Mouse (Mus musculus): ENCODE data around the gene Cyb561.

Gene Cyb561

GRCm38 (mm10) chr11:105951601-105952044 is 1.5 kb downstream of the Cyb561 start:
- DNase-seq, result no peak

GRCm38 (mm10) chr11:105950519-105950918 is 2.6 kb downstream of the Cyb561 start:
- no peak for DNase-seq

- no peak for DNase-seq
Measured at GRCm38 (mm10) chr11:105948255-105948654, 4.9 kb downstream of the Cyb561 start.

GRCm38 (mm10) chr11:105946694-105947154 is 6.4 kb downstream of the Cyb561 start:
- no peak for DNase-seq

GRCm38 (mm10) chr11:105944770-105945672 is 8.1 kb downstream of the Cyb561 start:
- DNase-seq, result no peak

GRCm38 (mm10) chr11:105944126-105944621 is 9.0 kb downstream of the Cyb561 start:
- DNase-seq, result peak; percentile 19 to 40

GRCm38 (mm10) chr11:105943133-105944102 is 9.7 kb downstream of the Cyb561 start:
- no peak for DNase-seq

GRCm38 (mm10) chr11:105941973-105942372 is 11.2 kb downstream of the Cyb561 start:
- no peak for DNase-seq

GRCm38 (mm10) chr11:105938771-105939170 is 14.4 kb downstream of the Cyb561 start:
- no peak for DNase-seq

- DNase-seq, result no peak
Measured at GRCm38 (mm10) chr11:105936974-105937373, 16.2 kb downstream of the Cyb561 start.

- DNase-seq, result no peak
Measured at GRCm38 (mm10) chr11:105936200-105936599, 16.9 kb downstream of the Cyb561 start.

GRCm38 (mm10) chr11:105935496-105935895 is 17.6 kb downstream of the Cyb561 start:
- no peak for DNase-seq

GRCm38 (mm10) chr11:105934816-105935215 is 18.3 kb downstream of the Cyb561 start:
- DNase-seq, result no peak

- no peak for DNase-seq
Measured at GRCm38 (mm10) chr11:105934303-105934711, 18.8 kb downstream of the Cyb561 start.

GRCm38 (mm10) chr11:105933746-105934145 is 19.4 kb downstream of the Cyb561 start:
- no peak for DNase-seq

- no peak for DNase-seq
Measured at GRCm38 (mm10) chr11:105931380-105931779, 21.8 kb downstream of the Cyb561 start.

- DNase-seq, result no peak
Measured at GRCm38 (mm10) chr11:105928171-105928570, 25.0 kb downstream of the Cyb561 start.

- peak in 1 of 2 experiments; percentile 59 for DNase-seq
Measured at GRCm38 (mm10) chr11:105927065-105928030, 25.8 kb downstream of the Cyb561 start.

- no peak for DNase-seq
Measured at GRCm38 (mm10) chr11:105922769-105923663, 30.1 kb downstream of the Cyb561 start.

GRCm38 (mm10) chr11:105921275-105921674 is 31.9 kb downstream of the Cyb561 start:
- no peak for DNase-seq

- no peak for DNase-seq
Measured at GRCm38 (mm10) chr11:105920836-105921235, 32.3 kb downstream of the Cyb561 start.

Measured in spleen, adult 18-20 months (tissue).